27 mouse cellular contexts compared by ENCODE assay signal in the genomic region with DNA sequence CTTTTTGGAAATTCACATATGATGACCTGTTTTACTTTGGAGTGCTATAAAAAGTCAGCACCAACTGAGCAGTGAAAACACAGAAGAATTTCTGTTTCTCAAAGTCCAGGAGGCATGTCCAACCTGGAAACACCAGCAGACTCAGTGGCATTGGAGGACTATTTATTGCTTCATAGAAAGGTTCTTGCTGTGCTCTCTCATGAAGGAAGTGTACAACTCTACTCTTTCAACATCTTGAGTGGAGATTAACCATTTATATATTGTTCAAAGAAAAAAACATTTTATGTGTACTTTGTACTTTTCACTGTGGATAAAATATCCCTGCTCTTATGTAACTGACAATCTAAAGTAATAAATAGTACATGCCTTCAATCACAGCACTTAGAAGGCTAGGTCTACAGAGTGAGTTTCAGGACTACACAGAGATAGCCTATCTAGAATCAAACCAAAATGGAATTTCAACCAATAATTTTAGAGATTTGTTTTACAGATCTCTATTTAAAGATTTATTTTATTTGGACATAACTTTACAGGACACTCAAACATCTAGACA.
DNase-seq lines count a peak whose midpoint lies in the region; ATAC-seq and TF ChIP-seq lines count a peak whose summit lies in the region.
"Had no signal": no experiment of that assay in that cellular context is flagged by ENCODE, and none has a peak within 500 bp of the region (broad histone marks: within the 10 kb centered on the region; RNA-seq: fewer than 3 reads in every experiment).

No protein-coding gene starts in this region.

- no peaks in the 10 kb centered on the region for H3K36me3 ChIP-seq in intestine, embryonic 15.5 days
- H3K36me3 ChIP-seq in intestine, postnatal 0 days (ENCODE audit: control insufficient read depth, insufficient read depth) = no peaks in the 10 kb centered on the region
- H3K36me3 ChIP-seq: embryonic facial prominence, embryonic 13.5 days; embryonic facial prominence, embryonic 15.5 days; forebrain, embryonic 10.5 days; forebrain, embryonic 12.5 days; G1E had no signal

- H3K27me3 ChIP-seq in intestine, embryonic 15.5 days (replicated peaks) = no peaks in the 10 kb centered on the region
- no peaks in the 10 kb centered on the region for H3K27me3 ChIP-seq in intestine, postnatal 0 days (replicated peaks; ENCODE audit: control insufficient read depth, insufficient read depth, low read length)
- H3K27me3 ChIP-seq: CH12.LX; embryonic facial prominence, embryonic 13.5 days; embryonic facial prominence, embryonic 15.5 days; forebrain, embryonic 12.5 days had no signal

- TF ChIP-seq CTCF in intestine, postnatal 0 days (IDR thresholded peaks at IDR 0.05; ENCODE audit: low read depth) = no peak

- no peak overlapping the region for H3K4me2 ChIP-seq in intestine, embryonic 15.5 days (replicated peaks)
- H3K4me2 ChIP-seq in intestine, postnatal 0 days (replicated peaks; ENCODE audit: low read depth) = no peak overlapping the region
- H3K4me2 ChIP-seq: embryonic facial prominence, embryonic 13.5 days; embryonic facial prominence, embryonic 15.5 days; forebrain, embryonic 12.5 days had no signal

- H3K9me3 ChIP-seq in intestine, embryonic 15.5 days = no peaks in the 10 kb centered on the region
- H3K9me3 ChIP-seq in intestine, postnatal 0 days (ENCODE audit: control insufficient read depth) = no peaks in the 10 kb centered on the region
- H3K9me3 ChIP-seq: embryonic facial prominence, embryonic 13.5 days; embryonic facial prominence, embryonic 15.5 days; forebrain, embryonic 10.5 days; forebrain, embryonic 12.5 days; G1E had no signal

- H3K4me1 ChIP-seq in intestine, embryonic 15.5 days (replicated peaks) = no peaks in the 10 kb centered on the region
- no peaks in the 10 kb centered on the region for H3K4me1 ChIP-seq in intestine, postnatal 0 days (replicated peaks; ENCODE audit: control insufficient read depth, insufficient read depth, low read length)
- H3K4me1 ChIP-seq: embryonic facial prominence, embryonic 13.5 days; embryonic facial prominence, embryonic 15.5 days; forebrain, embryonic 10.5 days; forebrain, embryonic 12.5 days had no signal

- DNase-seq in frontal cortex, postnatal 14 days (ENCODE audit: low spot score in 2 of 2) = no peak
- no peak for DNase-seq in cerebellum, postnatal 4 days (ENCODE audit: low spot score in 2 of 2)
- DNase-seq: adrenal gland, adult 8-10 months; adrenal gland, postnatal 14 days; adrenal gland, postnatal 36 days; B cell, adult 2 months; cerebellum, adult 11-12 months; cerebellum, adult 2 months; cerebellum, adult 9-10 months; cerebellum, postnatal 10 days; cerebellum, postnatal 25 days; embryo, embryonic 11 days had no signal

- no peak overlapping the region for H3K9ac ChIP-seq in intestine, embryonic 15.5 days
- no peak overlapping the region for H3K9ac ChIP-seq in intestine, postnatal 0 days (ENCODE audit: low read depth, low read length)
- H3K9ac ChIP-seq: embryonic facial prominence, embryonic 13.5 days; embryonic facial prominence, embryonic 15.5 days; forebrain, embryonic 12.5 days had no signal

- no peak overlapping the region for H3K27ac ChIP-seq in intestine, embryonic 15.5 days
- H3K27ac ChIP-seq in intestine, postnatal 0 days (ENCODE audit: low read depth, low read length) = no peak overlapping the region
- H3K27ac ChIP-seq: embryonic facial prominence, embryonic 13.5 days; embryonic facial prominence, embryonic 15.5 days; forebrain, embryonic 10.5 days; forebrain, embryonic 12.5 days had no signal

- ATAC-seq in frontal cortex, adult (ENCODE audit: low TSS enrichment) = 0 out of 2 replicates have a peak, but pooled peaks have one; percentile 23
- peak; percentile 68 for ATAC-seq in intestine, embryonic 15.5 days
- peak; percentile 90 for ATAC-seq in intestine, postnatal 0 days
- ATAC-seq: activated CD4-positive, CD25-positive, alpha-beta regulatory T cell, adult 4 months; CD4-positive, CD25-positive, alpha-beta regulatory T cell, adult 4 months; forebrain, embryonic 14.5 days; forebrain, embryonic 16.5 days; Patski had no signal

- no peak overlapping the region for H3K4me3 ChIP-seq in intestine, embryonic 15.5 days (replicated peaks)
- no peak overlapping the region for H3K4me3 ChIP-seq in intestine, postnatal 0 days (ENCODE audit: low read depth, low read length)
- H3K4me3 ChIP-seq: embryonic facial prominence, embryonic 13.5 days; embryonic facial prominence, embryonic 15.5 days; erythroblast, embryonic 14.5 days; forebrain, embryonic 10.5 days; forebrain, embryonic 12.5 days had no signal

Comparison
In these comparisons a context has a peak if more than half of its experiments do, and no peak if none do; other contexts are left out.
1. ATAC-seq: peak in every context shown above with its lines; median percentile 90 in intestine, postnatal 0 days; 68 in intestine, embryonic 15.5 days; 23 in frontal cortex, adult.